Mouse (Mus musculus) ES-E14 (cell line): ENCODE results near the gene Slc7a1. TPM values are rescaled to one million over a fixed set of nuclear protein-coding genes. Genes with fewer than 3 reads are reported as not detected.

Experiments used
- DNase-seq: peaks from one replicate; pipeline ENCODE4 v3.0.0-alpha.2; 2013; ENCODE audit warnings: low read depth, low spot score
- H3K27ac ChIP-seq: 2 replicates; pipeline ENCODE4 v1.5.1; 2012; ENCODE audit warnings: low read depth, mild to moderate bottlenecking, low read length, moderate library complexity, mixed read lengths; ENCODE audit not compliant: poor library complexity, insufficient read depth, severe bottlenecking
- H3K36me3 ChIP-seq: 2 replicates; pipeline ENCODE4 v1.6.1; 2012; ENCODE audit warnings: mild to moderate bottlenecking, low read length, moderate library complexity, mixed read lengths; ENCODE audit not compliant: control insufficient read depth, poor library complexity, insufficient read depth, severe bottlenecking
- H3K4me1 ChIP-seq, 2 experiments: fragments of 150-350 bp in 1 of 2; sonication (generic) in 1 of 2; 2 replicates each; pipeline ENCODE4 v1.6.1; 2012; ENCODE audit warnings: low read length in 2 of 2, mild to moderate bottlenecking in 1 of 2, mixed read lengths in 1 of 2; ENCODE audit not compliant: control insufficient read depth in 2 of 2, insufficient read depth in 2 of 2, poor library complexity in 1 of 2
- H3K4me3 ChIP-seq, 2 experiments: fragments of 150-350 bp in 1 of 2; sonication (generic) in 1 of 2; 2 replicates each; pipeline ENCODE4 v1.5.1; 2012; ENCODE audit warnings: low read length in 2 of 2, low read depth in 1 of 2, mild to moderate bottlenecking in 1 of 2, mixed read lengths in 1 of 2; ENCODE audit not compliant: insufficient read depth in 1 of 2, poor library complexity in 1 of 2, severe bottlenecking in 1 of 2
- H3K9ac ChIP-seq: 2 replicates; pipeline ENCODE4 v1.6.1; 2012; ENCODE audit warnings: low read depth, mild to moderate bottlenecking, low read length, mixed read lengths; ENCODE audit not compliant: poor library complexity, insufficient read depth, severe bottlenecking
- H3K9me3 ChIP-seq: fragments of 150-350 bp; sonication (generic); 2 replicates; pipeline ENCODE4 v1.6.1; 2012; ENCODE audit warnings: low read depth, mild to moderate bottlenecking, low read length; ENCODE audit not compliant: control insufficient read depth, insufficient read depth
- CHD2 ChIP-seq: IDR thresholded peaks from 2 replicates; pipeline ENCODE4 v1.6.1; 2014; ENCODE audit warnings: mild to moderate bottlenecking, low read depth, low read length, inconsistent platforms
- HCFC1 ChIP-seq: IDR thresholded peaks from 2 replicates; pipeline ENCODE4 v1.6.1; 2012; ENCODE audit warnings: low read length, inconsistent platforms, borderline replicate concordance; ENCODE audit not compliant: insufficient read depth
- MAFK ChIP-seq: IDR thresholded peaks from 2 replicates; pipeline ENCODE4 v1.6.1; 2014; ENCODE audit warnings: mild to moderate bottlenecking, low read depth, low read length, inconsistent platforms; ENCODE audit not compliant: insufficient read depth
- ZC3H11A ChIP-seq: IDR thresholded peaks from 2 replicates; pipeline ENCODE4 v1.6.1; 2012; ENCODE audit warnings: low read depth, mild to moderate bottlenecking, inconsistent platforms, low read length, borderline replicate concordance
- ZNF384 ChIP-seq: IDR thresholded peaks from 2 replicates; pipeline ENCODE4 v1.6.1; 2012; ENCODE audit warnings: low read depth, low read length, inconsistent platforms
- in situ Hi-C, 2 experiments: fragments of 600-800 bp; cut with MboI; formaldehyde crosslinking; loops; one replicate each; pipeline ENCODE4 v1.15.1; 2025; ENCODE audit warnings: low sequenced_read_pairs in 2 of 2, inconsistent platforms in 1 of 2; ENCODE audit not compliant: unreplicated experiment in 2 of 2
- total RNA-seq: library from RNA; depleted of rRNA; stranded (reverse); fragments of 300-350 nt; gene quantifications from 2 replicates; pipeline ENCODE4 v1.2.3, GENCODE M21; 2012

Slc7a1 gene
- total RNA-seq, 1 experiment = 104 TPM

- no peak overlapping the region for H3K9ac ChIP-seq
- TF ChIP-seq MAFK (no peak), HCFC1 (no peak), ZNF384 (0 out of 2 replicates have a peak, but pooled peaks have one; percentile 21), CHD2 (no peak), ZC3H11A (no peak)
- no peak overlapping the region for H3K4me3 ChIP-seq
- peaks cover 3 to 10% of the 10 kb centered on the region in 2 experiments; a peak in 2 of 4 replicates for H3K4me1 ChIP-seq
- in situ Hi-C loops = no loop called here
- DNase-seq = no peak
- no peaks in the 10 kb centered on the region for H3K9me3 ChIP-seq
- no peaks in the 10 kb centered on the region for H3K36me3 ChIP-seq
- H3K27ac ChIP-seq = no peak overlapping the region
These were observed 15.1 kb downstream of the Slc7a1 start for GRCm38 (mm10) chr5:148384501-148385055.

DNA sequence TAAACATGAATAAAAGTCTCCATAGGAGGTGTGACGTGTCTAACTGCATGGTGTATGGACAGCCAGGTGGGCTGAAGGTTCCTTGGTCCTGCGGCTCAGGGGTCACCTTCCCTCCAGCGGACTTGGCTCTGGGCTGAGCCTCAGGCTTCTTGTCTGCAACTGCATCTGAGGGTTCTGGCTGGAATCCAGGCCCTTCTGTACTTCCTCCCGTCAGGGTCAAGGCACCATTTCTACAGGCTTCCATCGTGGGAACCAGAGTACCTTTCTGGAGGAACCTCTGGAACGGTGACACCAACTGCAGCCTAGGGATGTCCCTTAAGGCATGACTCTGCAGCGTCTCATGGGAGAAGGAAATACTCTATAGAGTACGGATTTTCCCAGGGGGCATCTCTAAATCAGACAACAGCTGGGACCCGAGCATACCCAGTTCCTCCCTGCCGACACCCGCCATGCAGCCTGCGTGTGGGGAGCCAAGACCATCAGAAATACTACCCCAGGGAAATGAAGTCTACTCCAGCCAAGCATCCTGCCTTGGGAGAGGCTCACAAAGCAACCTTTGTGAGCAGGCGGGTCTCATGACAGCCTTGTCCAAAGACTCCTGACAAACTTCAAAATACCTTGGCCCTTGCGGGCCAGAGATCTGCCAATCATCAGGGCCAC, 15.7 kb downstream of the Slc7a1 start:
- Histone ChIP-seq H3K36me3 (no peaks in the 10 kb centered on the region), H3K27ac (no peak overlapping the region), H3K9me3 (no peaks in the 10 kb centered on the region), H3K4me3 (no peak overlapping the region), H3K9ac (no peak overlapping the region), H3K4me1 (peaks cover 3 to 10% of the 10 kb centered on the region in 2 experiments; a peak in 2 of 4 replicates)
- TF ChIP-seq ZC3H11A (no peak), CHD2 (no peak), HCFC1 (no peak), ZNF384 (no peak), MAFK (no peak)
- DNase-seq = no peak
- in situ Hi-C loops = no loop called here

DNA sequence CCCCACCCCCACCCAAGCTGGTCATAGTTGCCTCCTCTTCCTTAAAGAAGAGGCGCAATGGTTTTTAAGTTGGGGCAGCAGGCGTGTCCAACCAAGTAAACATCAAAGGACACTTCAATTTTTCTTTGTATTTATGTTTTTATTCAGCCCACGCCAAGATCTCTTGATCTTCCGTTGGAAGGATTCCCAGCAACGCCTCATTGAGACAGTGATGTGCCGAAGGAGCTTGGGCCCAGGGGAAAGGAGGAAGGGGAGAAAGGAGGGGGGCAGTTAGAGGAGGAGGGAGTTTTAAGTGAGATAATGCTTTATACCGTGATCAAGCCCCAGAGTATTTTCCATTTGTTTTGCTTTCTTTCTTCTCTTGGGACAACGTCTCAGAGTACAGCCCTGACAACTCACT, 18.6 kb downstream of the Slc7a1 start:
- TF ChIP-seq MAFK (no peak), CHD2 (no peak), ZC3H11A (no peak), HCFC1 (no peak), ZNF384 (no peak)

DNA sequence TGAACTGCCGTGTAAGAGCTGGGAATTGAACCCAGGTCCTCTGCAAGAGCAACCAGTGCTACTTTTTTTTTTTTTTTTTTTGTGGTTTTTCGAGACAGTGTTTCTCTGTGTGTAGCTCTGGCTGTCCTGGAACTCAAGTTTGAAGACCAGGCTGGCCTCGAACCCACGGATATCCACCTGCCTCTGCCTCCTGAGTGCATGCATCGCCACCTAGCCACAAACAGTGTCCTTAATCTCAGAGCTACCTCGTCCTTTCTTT, 19.5 kb downstream of the Slc7a1 start:
- Histone ChIP-seq H3K9me3 (no peaks in the 10 kb centered on the region), H3K36me3 (no peaks in the 10 kb centered on the region; the same call in 1 of the 2 replicates), H3K9ac (no peak overlapping the region), H3K4me3 (no peak overlapping the region), H3K4me1 (peaks cover 0 to 9% of the 10 kb centered on the region in 2 experiments; a peak in 3 of 4 replicates), H3K27ac (no peak overlapping the region)
- TF ChIP-seq ZNF384 (0 out of 2 replicates have a peak, but pooled peaks have one; percentile 37), ZC3H11A (no peak)
- in situ Hi-C loops = no loop called here
- DNase-seq = no peak

More for the DNA sequence above, 18.6 kb downstream of the Slc7a1 start:
- Histone ChIP-seq H3K4me3 (no peak overlapping the region), H3K4me1 (peaks cover 2 to 10% of the 10 kb centered on the region in 2 experiments; a peak in 2 of 4 replicates), H3K9me3 (no peaks in the 10 kb centered on the region), H3K36me3 (no peaks in the 10 kb centered on the region; the same call in 1 of the 2 replicates), H3K9ac (no peak overlapping the region), H3K27ac (no peak overlapping the region)
- no peak for DNase-seq
- in situ Hi-C loops = no loop called here
